Mouse (Mus musculus) G1E (cell line): Measurements from ENCODE around the gene Raph1.

ENCODE experiments used
- CTCF ChIP-seq: IDR thresholded peaks from 2 replicates; pipeline ENCODE4 v1.5.1; 2012; ENCODE audit warnings: low read depth, low read length, inconsistent platforms, mixed read lengths
- GATA1 ChIP-seq: IDR thresholded peaks from 2 replicates; pipeline ENCODE4 v1.6.1; 2012; ENCODE audit warnings: borderline replicate concordance, low read length, inconsistent platforms, mixed read lengths
- GATA2 ChIP-seq: IDR thresholded peaks from 2 replicates; pipeline ENCODE4 v1.6.1; 2012; ENCODE audit warnings: low read depth, low read length, inconsistent platforms, borderline replicate concordance
- POLR2AphosphoS5 ChIP-seq: IDR thresholded peaks from 2 replicates; pipeline ENCODE4 v1.6.1; 2012; ENCODE audit warnings: low read depth, low read length, inconsistent platforms; ENCODE audit not compliant: insufficient replicate concordance

DNA sequence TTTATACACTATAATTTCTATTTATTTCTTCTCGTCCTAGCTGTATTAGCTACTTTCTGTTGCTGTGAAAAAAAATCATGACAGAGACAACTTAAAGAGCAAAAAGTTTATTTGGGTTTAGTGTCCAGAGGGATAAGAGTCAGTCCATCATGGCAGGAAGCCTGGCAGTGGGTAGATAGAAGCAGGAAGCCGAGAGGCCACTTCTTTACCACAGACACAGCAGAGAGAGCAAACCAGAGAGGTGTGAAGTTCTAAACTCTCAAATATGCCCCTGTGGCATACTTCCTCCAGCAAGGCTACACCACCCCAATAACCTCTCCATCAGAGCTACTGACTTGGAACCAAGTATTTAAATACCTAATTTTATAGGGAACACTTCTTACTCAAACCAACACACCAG, 36.3 kb downstream of the Raph1 start:
- TF ChIP-seq CTCF (no peak), POLR2AphosphoS5 (no peak), GATA1 (no peak), GATA2 (no peak)
